In genomic region chr5:72647418-72647907, GRCm38 (mm10) we compare ENCODE assay signal across 8 mouse cellular contexts. TPM values are rescaled to one million over a fixed set of nuclear protein-coding genes. Genes with fewer than 3 reads are reported as not detected.
DNase-seq lines count a peak whose midpoint lies in the region; ATAC-seq and TF ChIP-seq lines count a peak whose summit lies in the region.

TSS of gene Nipal1 (plus strand) at chr5:72647795.

- TF ChIP-seq EP300 in stomach, postnatal 0 days (optimal IDR thresholded peaks at IDR 0.05), result no peak

- under 1% methylated on average over 25 of the region's 25 CpGs for WGBS in intestine, embryonic 14.5 days
- under 1% methylated on average over 25 of the region's 25 CpGs for WGBS in liver, embryonic 16.5 days (ENCODE audit: insufficient replicate concordance)
- under 1% methylated on average over 25 of the region's 25 CpGs for WGBS in neural tube, embryonic 12.5 days
- WGBS in stomach, postnatal 0 days, result under 1% methylated on average over 25 of the region's 25 CpGs

- ATAC-seq in cerebellum, adult (ENCODE audit: insufficient number of reproducible peaks, low FRiP score, low TSS enrichment), result peak; percentile 54; the same call in 1 of the 2 replicates
- ATAC-seq in intestine, embryonic 14.5 days (replicated peaks; ENCODE audit: low FRiP score, low TSS enrichment, low read depth), result peak; percentile 93
- peak; percentile 86 for ATAC-seq in liver, embryonic 16.5 days (ENCODE audit: low read depth)
- peak; percentile 97 for ATAC-seq in neural tube, embryonic 12.5 days (ENCODE audit: low FRiP score, low read depth)
- ATAC-seq in stomach, postnatal 0 days (ENCODE audit: low FRiP score, low TSS enrichment), result peak; percentile 89

- TF ChIP-seq CTCF in stomach, postnatal 0 days (IDR thresholded peaks at IDR 0.05; ENCODE audit: low read depth), result peak; percentile 44

- no peaks in the 10 kb centered on the region for H3K36me3 ChIP-seq in intestine, embryonic 14.5 days (ENCODE audit: control insufficient read depth, insufficient read depth, low read length)
- no peaks in the 10 kb centered on the region for H3K36me3 ChIP-seq in liver, embryonic 16.5 days (ENCODE audit: control insufficient read depth, insufficient read depth)
- no peaks in the 10 kb centered on the region for H3K36me3 ChIP-seq in neural tube, embryonic 12.5 days
- H3K36me3 ChIP-seq in stomach, postnatal 0 days (ENCODE audit: control insufficient read depth, insufficient read depth, low read length), result no peaks in the 10 kb centered on the region

- DNase-seq in cerebellum, adult 18-20 months, result no peak
- DNase-seq in brain, adult 2 months (ENCODE audit: low read depth, low spot score), result peak; percentile 35
- DNase-seq in frontal cortex, postnatal 36 days (ENCODE audit: low spot score in 2 of 2), result peak; percentile 11 to 15
- peak; percentile 90 for DNase-seq in intestine, embryonic 14.5 days (ENCODE audit: low spot score)
- DNase-seq in stomach, postnatal 0 days (ENCODE audit: low spot score), result peak; percentile 92

- H3K4me3 ChIP-seq in intestine, embryonic 14.5 days (ENCODE audit: low read depth, low read length), result peak within 1 kb of the TSS; percentile 52
- peak within 1 kb of the TSS; percentile 62 for H3K4me3 ChIP-seq in liver, embryonic 16.5 days (ENCODE audit: low read depth, low read length)
- H3K4me3 ChIP-seq in neural tube, embryonic 12.5 days, result peak within 1 kb of the TSS; percentile 47
- peak within 1 kb of the TSS; percentile 49 for H3K4me3 ChIP-seq in stomach, postnatal 0 days (ENCODE audit: low read depth, low read length)

- H3K9me3 ChIP-seq in intestine, embryonic 14.5 days (ENCODE audit: control insufficient read depth, low read length), result no peaks in the 10 kb centered on the region
- no peaks in the 10 kb centered on the region for H3K9me3 ChIP-seq in liver, embryonic 16.5 days (replicated peaks; ENCODE audit: control insufficient read depth, low read length)
- no peaks in the 10 kb centered on the region for H3K9me3 ChIP-seq in neural tube, embryonic 12.5 days
- H3K9me3 ChIP-seq in stomach, postnatal 0 days (ENCODE audit: control insufficient read depth, low read length), result no peaks in the 10 kb centered on the region

- peak within 1 kb of the TSS; percentile 76 for H3K4me2 ChIP-seq in intestine, embryonic 14.5 days (ENCODE audit: low read length)
- H3K4me2 ChIP-seq in liver, embryonic 16.5 days (ENCODE audit: low read depth, low read length), result peak within 1 kb of the TSS; percentile 76
- peak within 1 kb of the TSS; percentile 93 for H3K4me2 ChIP-seq in neural tube, embryonic 12.5 days (replicated peaks)
- H3K4me2 ChIP-seq in stomach, postnatal 0 days (replicated peaks; ENCODE audit: low read depth), result peak within 1 kb of the TSS; percentile 80

- H3K4me1 ChIP-seq in intestine, embryonic 14.5 days (replicated peaks; ENCODE audit: control insufficient read depth, insufficient read depth, low read length), result peaks cover 4% of the 10 kb centered on the region; the same call in 1 of the 2 replicates
- H3K4me1 ChIP-seq in liver, embryonic 16.5 days (ENCODE audit: control insufficient read depth, low read depth, low read length), result peaks cover 4% of the 10 kb centered on the region; the same call in 1 of the 2 replicates
- peaks cover 8% of the 10 kb centered on the region for H3K4me1 ChIP-seq in neural tube, embryonic 12.5 days
- no peaks in the 10 kb centered on the region for H3K4me1 ChIP-seq in stomach, postnatal 0 days (replicated peaks; ENCODE audit: control insufficient read depth, insufficient read depth)

- peaks cover 4% of the 10 kb centered on the region; the same call in 1 of the 2 replicates for H3K27me3 ChIP-seq in intestine, embryonic 14.5 days (replicated peaks; ENCODE audit: control insufficient read depth, insufficient read depth, low read length)
- H3K27me3 ChIP-seq in liver, embryonic 16.5 days (ENCODE audit: control insufficient read depth, insufficient read depth, low read depth, low read length), result no peaks in the 10 kb centered on the region
- peaks cover 25% of the 10 kb centered on the region for H3K27me3 ChIP-seq in neural tube, embryonic 12.5 days (replicated peaks)
- H3K27me3 ChIP-seq in stomach, postnatal 0 days (ENCODE audit: control insufficient read depth, insufficient read depth, low read length), result no peaks in the 10 kb centered on the region

- H3K27ac ChIP-seq in intestine, embryonic 14.5 days (ENCODE audit: low read depth), result peak within 1 kb of the TSS; percentile 4; the same call in 1 of the 2 replicates
- peak within 1 kb of the TSS; percentile 58 for H3K27ac ChIP-seq in liver, embryonic 16.5 days (ENCODE audit: low read length)
- no peak within 1 kb of the TSS for H3K27ac ChIP-seq in neural tube, embryonic 12.5 days
- peak within 1 kb of the TSS; percentile 86 for H3K27ac ChIP-seq in stomach, postnatal 0 days (replicated peaks)

- H3K9ac ChIP-seq in intestine, embryonic 14.5 days (ENCODE audit: low read length), result peak within 1 kb of the TSS; percentile 47
- peak within 1 kb of the TSS; percentile 59 for H3K9ac ChIP-seq in liver, embryonic 16.5 days (ENCODE audit: low read depth, low read length)
- peak within 1 kb of the TSS; percentile 33; the same call in 1 of the 2 replicates for H3K9ac ChIP-seq in neural tube, embryonic 12.5 days
- peak within 1 kb of the TSS; percentile 60 for H3K9ac ChIP-seq in stomach, postnatal 0 days (ENCODE audit: low read length)

RNA-seq across cellular contexts. Expression of gene Nipal1, which starts in this region (rescaled TPM):
- 13.2 and 15.2 TPM in 2 replicates for polyA plus RNA-seq in intestine, embryonic 14.5 days (2014; fragmentation: Nextera tagmentation; extraction: Ambion mirVana)
- 40.1 and 51.0 TPM in 2 replicates for polyA plus RNA-seq in liver, embryonic 16.5 days (2015; fragmentation: Nextera tagmentation; extraction: Ambion mirVana)
- 0.45 and 0.76 TPM in 2 replicates for polyA plus RNA-seq in neural tube, embryonic 12.5 days (2016; fragmentation: Nextera tagmentation; extraction: Ambion mirVana)
- 64.5 and 64.7 TPM in 2 replicates for polyA plus RNA-seq in stomach, postnatal 0 days (2015; fragmentation: Nextera tagmentation; extraction: Ambion mirVana)

Comparison
In these comparisons a context has a peak if more than half of its experiments do, and no peak if none do; other contexts are left out.
1. Peak in ATAC-seq, H3K4me3 ChIP-seq, H3K9ac ChIP-seq and H3K4me2 ChIP-seq in neural tube, embryonic 12.5 days; RNA of the gene not detected or under 1 TPM.
2. DNase-seq: peak in brain, adult 2 months (single experiment), frontal cortex, postnatal 36 days (2 of 2), intestine, embryonic 14.5 days (single experiment) and stomach, postnatal 0 days (single experiment); none in cerebellum, adult 18-20 months (0 of 2).
3. Peak in every context shown above with its lines, with median percentiles within 50 percentile points of each other: ATAC-seq, H3K4me2 ChIP-seq, H3K4me3 ChIP-seq and H3K9ac ChIP-seq.